Mouse (Mus musculus) frontal cortex, postnatal 36 days (tissue): ENCODE measurements around the gene Sarm1.

ENCODE experiments used
- DNase-seq, 2 experiments: peaks; one replicate each; pipeline ENCODE4 v3.0.0; 2022; ENCODE audit warnings: low spot score in 2 of 2

Sarm1 gene

DNA sequence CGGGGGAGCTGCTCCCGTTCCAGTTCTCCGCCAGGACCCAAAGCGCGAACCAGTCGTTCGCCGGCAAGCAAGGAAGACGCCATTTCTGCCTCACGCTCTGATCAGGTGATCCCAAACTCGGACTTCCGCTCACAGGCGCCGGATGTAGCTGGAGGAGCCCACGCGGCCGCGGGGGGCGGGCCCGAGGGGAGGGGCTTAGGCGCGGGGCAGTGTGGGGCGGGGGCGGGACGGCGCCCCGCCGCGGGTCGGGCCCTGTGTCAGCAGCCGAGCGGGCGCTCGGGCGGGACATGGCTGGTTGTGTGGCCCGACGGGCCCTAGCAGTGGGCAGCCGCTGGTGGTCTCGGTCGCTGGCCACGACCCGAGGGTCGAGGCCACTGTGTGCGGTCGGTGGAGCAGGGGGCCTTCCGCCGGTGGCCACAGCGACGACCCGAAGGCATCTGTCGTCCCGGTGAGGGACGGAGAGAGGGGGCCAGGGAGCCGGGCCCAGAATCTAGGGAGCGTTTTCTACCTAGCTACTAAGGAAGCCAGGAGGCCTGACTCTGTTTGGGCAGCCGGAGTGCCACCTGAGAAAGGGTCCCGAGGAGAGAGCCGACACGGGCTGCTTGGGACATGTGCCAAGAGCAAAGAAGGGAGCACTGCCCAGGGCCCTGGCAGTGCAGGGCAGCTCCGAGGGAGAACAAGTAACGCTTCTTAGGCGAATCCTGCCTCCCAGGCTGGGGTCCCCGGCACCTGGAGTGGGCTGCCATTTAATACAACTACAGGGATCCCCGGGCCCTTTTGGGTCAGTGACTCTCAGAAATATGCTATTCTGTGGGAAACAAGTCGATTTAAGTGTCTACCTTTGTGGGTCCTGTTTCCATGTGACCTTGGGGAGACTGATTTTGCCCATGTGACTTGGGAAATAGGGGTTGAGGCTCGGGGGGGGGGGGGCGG, 14.7 kb upstream of the Sarm1 start, which contains the start of the genes Tmem199 and Poldip2:
Gene Tmem199, minus strand, starts transcription at position 148 of the 933 bp plus-strand sequence.
Gene Poldip2, plus strand, starts transcription at position 169 of the 933 bp plus-strand sequence.
- peak; percentile 85 to 89 for DNase-seq

DNA sequence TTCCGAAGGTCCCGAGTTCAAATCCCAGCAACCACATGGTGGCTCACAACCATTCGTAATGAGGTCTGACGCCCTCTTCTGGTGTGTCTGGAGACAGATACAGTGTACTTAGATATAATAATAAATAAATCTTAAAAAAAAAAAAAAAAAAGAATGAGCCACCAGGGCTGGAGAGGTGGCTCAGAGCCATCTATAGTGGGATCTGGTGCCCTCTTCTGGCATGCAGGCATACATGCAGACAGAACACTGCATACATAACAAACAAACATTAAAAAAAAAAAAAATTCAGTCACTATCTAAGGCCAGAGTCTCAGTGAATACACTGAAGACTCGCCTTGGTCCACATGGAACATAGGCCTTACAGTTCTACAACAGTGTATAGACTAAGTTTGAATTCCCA, 11.6 kb upstream of the Sarm1 start:
- no peak for DNase-seq

DNA sequence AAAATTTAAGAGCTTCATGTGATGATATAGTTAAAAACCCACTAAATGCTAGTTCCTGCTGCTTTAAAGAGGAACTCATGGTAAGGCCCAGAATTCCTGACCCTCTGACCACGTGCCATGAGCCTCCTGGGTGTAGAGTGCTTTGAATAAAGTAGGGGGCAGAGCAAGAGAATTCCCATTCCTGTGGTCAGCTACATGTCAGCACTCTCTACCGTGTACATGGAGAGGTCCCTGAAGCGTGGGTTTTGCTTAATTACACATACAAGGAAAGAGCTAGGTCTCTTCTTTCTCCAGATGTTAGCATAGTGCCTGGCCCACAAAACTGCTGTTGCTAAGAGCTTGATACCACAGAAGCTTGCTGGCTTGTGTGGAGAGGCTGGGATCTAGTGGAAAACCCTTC, 7.9 kb upstream of the Sarm1 start:
- DNase-seq = no peak

DNA sequence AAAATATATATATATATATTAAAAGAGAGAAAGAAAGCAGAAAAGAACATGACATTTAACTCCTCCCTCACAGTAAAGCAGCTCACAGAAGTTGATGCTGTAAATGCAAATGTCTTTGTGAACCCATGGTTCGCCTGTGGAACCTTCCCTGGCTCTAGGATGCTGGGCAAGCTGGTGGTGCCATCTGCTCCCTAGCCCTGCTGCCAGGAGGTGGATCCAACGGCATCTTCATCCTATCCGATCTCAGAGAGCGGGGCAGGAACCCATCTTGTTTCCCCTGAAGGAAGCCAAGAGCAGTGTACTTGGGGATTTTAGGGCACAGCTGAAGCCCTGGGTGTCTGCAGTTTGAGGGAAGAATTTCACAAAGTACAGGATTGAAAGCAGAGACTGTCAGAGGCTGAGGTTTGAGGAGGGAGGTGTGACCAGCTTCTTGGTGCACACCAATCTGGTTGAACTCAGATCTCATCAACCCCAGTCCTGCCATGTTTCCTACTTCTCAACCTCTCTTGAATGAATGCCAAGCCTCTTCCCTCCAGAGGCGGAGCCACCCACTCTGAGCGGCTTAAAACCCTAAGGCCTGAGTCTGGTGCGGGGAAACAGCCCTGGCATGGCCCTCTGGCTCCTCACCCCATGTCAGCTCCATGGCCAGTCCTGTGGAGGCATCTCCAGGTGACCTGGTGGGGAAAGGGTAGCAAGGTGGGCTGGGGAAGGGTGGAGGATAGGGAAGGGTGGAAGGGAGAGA, 5.5 kb upstream of the Sarm1 start, which contains the start of gene Sebox:
Gene Sebox, plus strand, starts transcription at position 539 of the 742 bp plus-strand sequence.
- DNase-seq = no peak

DNA sequence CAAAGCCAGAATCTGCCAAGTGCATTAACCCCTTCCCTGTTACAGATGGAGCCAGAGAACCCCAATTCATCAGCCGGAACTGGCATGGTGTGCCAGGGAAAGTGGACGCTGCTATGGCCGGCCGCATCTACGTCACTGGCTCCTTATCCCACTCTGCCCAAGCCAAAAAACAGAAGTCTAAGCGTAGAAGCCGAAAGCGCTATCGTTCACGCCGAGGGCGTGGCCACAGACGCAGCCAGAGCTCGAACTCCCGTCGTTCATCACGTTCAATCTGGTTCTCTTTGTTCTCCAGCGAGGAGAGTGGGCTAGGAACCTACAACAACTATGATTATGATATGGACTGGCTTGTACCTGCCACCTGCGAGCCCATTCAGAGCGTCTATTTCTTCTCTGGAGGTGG, 4.0 kb upstream of the Sarm1 start:
- DNase-seq = no peak

DNA sequence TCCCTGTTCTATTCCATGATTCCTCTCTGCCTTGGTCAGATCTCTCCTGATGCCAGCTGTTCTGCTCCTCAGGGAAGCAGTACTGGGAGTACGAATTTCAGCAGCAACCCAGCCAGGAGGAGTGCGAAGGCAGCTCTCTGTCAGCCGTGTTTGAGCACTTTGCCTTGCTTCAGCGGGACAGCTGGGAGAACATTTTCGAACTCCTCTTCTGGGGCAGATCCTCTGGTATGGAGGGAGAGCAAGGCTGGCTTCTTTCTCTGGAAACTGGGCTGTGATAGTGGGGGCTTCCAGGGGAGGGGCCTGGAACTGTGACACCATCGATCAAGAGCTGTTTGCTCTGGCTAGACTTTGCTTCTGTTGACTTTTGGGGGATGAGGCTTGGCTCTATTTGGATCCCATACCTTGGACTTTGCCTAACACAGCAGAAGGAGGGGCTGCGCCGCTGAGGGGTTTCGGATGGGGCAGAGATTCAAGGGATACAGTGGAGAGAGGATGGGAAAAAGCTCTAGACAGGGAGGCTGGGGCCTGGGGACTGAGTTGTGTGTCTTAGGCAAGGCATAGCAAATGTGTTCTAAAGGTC, 3.2 kb upstream of the Sarm1 start:
- DNase-seq = no peak

DNA sequence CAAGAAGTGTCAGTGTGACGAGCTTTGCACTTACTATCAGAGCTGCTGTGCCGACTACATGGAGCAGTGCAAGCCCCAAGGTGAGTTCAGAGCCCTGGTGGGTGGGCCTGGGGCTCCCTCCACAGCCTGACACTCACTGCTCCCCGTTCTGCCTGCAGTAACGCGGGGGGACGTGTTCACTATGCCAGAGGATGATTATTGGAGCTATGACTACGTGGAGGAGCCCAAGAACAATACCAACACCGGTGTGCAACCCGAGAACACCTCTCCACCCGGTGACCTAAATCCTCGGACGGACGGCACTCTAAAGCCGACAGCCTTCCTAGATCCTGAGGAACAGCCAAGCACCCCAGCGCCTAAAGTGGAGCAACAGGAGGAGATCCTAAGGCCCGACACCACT, 2.0 kb upstream of the Sarm1 start:
- DNase-seq = no peak

DNA sequence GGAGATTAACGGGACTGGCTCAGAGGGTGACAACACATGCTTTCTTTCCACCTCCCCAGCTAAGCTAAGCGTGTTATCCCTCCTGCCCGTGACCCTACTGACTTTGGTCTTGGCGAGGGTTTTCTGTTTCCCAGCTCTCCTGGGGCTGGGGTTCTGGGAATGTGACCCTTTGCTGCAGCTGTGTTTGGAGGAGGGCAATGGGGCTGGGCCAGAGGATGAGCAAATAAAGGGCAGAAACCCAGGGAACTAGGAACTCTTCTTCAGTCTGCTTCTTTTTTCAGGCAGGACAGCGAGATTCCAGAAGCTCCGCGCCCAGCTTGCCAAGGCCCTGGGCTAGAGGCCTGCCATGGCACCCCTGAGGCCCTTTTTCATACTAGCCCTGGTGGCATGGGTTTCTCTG, 1.4 kb upstream of the Sarm1 start, which contains the start of gene Vtn:
Gene Vtn, plus strand, starts transcription at position 88 of the 400 bp plus-strand sequence.
- DNase-seq = no peak

DNA sequence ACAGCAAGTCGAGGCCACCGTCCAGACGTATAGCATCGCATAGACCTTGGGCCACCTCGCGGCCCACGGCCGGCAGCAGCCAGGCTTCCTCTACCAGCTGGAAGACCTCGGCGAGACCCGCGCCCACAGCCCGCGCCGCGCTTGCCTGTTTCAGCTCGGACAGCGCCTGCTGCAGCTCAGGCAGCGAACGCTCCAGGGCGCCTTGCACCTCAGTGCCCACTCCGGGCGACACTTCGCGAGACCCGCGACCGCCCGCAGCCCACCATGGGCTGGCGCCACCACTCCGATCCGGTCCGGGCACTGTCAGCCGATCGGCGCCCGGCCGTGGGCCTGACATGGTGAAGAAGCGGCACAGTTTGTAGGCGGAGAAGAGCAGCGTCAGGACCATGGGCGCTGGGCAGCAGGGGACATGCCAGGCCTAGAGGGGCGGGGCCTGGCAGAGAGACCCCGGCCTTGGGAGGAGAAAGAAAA, 448 bp downstream of the Sarm1 start:
- DNase-seq = peak; percentile 52 to 54

DNA sequence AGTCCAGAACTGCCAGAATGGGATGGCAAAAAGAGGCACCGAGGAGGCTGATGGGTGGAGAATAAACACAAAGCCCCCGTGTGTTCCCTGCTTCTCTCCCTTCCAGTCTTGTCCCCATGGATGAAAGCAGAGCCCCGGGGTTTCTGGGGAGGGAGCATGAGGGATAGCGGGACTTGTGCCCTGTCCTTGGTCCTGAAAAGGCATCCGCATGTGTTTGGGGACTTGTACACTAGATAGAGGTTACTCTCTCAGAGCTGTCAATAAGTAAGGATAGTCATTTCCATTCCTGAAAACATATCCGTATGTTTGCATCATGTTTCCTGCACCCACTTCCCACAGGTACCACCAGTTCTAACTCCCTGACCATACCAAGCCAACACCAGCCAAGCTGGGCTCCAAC, 1.6 kb downstream of the Sarm1 start:
- no peak for DNase-seq

DNA sequence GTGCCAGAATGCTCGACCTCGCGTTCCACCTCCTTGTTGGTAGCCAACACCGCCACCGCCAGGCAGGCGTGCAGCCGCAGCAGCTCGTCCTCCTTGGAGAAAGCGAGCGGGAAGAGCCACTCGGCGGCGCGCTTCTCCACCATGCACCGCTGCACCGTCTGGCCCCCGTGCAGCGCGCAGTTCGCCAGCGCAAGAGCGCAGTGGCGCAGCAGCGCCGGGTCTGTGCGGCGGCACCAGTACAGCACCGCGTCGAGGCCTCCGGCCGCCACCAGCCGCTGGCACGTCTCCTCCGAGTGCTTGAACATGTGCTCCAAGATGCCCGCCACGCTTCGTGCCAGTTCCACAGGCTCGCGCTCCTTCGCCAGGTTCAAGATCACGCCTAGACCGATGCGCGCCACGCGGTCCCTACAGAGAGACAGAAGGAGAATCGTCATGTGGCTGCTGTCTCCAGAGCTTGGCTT, 6.7 kb downstream of the Sarm1 start:
- DNase-seq = peak; percentile 47 to 66

DNA sequence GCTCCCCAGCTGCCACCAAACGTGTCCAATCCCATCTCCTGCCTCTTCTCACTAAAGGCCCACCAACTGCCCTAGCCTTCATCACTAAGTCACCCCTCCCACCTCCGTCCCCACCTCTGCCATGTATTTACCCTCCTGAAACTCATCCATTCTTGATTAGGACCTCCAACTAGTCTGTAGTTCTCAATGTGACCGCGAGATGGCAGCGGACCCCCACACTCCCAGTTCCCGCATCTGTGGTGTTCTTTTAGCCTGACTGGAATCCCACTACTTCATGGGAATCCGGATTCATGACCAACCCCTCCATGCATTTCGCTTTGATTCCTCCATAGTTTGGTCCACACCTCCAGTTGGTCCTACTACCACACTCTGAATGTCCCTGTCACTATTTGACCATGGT, 9.4 kb downstream of the Sarm1 start:
- DNase-seq = peak; percentile 69 to 83

DNA sequence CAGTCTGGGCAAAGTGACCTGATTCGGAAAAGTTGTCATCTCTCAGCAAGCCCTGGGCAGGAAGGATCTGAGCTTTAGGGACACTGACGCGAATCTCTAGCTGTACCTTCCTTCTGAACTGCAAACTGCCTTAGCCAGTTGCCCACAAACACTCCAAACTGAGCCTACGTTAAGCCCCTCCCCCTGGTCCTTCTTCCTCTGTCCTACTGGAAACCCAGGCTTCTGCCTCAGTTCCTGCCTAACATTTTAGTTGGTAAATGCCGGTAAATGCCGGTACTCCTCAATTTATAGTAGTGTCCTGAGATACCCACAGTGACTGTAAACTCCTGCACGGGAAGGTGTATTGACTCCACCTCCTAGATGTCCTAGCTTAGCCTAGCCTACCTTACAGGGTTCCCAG, 13.9 kb downstream of the Sarm1 start:
- DNase-seq = no peak

DNA sequence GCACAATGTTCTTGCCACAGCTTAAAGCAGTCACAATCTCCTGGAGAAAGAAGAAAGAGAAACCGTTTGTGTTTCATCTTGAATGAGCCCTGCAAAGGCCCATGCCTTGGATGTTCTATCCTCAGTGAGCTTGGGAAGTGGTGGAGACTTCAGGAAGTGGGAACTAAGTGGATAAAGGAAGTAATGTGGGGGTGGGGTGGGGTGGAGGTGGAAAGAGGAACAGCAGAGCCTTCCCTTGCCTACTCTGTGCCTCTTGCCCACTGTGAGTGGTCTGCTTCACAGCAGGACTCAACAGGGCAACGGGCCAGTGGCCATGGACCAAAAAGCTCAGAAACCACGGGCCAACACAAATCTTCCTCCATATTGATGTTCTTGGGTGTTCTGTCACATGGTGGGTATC, 22.3 kb downstream of the Sarm1 start:
- no peak for DNase-seq

DNA sequence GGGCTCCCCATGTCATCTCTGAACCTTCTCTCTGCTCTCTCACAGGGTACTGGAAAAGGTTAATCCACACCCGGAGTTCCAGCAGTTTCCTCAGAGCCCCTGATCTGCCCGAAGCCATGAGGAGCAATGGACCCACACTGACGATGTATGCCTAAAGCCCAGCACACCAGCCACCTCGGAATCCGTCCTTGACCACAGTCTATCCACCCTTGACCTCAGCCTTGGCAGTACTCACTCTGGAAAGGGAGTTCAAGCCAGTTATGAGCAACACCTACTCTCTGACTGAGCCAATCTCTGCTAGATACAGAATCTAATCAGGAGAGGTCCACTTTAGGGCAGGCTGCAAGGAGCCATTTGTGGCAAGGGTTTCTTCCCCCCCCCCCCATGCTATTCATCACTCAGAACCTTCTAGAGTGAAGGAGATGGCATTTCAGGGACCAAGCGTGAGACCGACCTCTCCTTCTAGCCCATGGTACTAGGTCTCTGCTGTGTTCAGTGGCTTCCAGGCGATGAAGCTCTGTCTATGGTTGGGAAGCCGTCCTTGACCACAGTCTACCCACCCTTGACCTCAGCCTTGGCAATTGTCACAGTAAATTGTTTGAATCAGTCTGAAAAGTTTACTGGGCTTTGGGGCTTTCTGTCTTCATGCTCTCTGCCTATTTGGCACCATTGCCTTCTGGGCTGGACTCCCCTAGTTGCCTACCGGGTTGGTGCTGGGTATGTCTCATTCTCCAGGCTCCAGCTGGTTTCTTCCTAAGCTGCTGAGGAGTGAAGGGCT, 26.0 kb downstream of the Sarm1 start:
- DNase-seq = no peak

DNA sequence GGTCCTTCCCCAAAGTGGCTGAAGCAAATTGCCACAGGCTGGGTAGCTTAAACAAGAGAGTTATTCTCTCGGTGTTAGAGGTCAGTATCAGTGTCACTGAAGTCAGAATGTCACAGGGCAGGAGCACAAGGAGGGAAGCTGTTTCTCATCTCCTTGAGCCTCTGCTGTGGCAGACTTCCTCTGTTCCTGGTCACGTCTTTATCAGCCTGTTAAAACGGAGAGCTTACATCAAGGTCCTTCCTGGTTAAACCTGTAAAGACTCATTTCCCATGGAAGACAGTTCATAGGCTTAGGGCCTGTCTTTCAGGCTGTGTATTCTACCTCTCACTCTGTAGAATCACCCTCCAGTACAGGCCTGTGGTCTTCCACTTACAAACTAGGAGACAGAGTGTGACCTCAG, 29.6 kb downstream of the Sarm1 start:
- no peak for DNase-seq

DNA sequence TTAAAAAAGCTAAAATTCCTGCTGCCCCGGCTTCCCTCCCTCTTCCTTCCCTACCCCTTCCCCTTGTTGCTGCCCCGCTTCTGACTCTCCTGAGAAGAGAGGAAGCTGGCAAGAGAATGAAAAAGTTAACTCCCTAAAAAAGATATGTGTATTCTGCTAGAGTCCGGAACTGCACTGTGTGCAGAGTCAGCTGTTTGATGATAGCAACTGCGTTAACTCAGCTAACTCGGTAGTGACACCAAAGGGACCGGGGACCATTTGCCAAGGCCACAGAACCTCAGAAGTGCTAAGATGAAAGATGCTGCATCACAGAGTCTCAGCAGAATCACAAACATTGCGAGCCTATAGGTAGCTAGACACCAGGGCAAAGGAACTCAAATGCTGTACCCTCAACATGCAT, 30.0 kb downstream of the Sarm1 start:
- no peak for DNase-seq

DNA sequence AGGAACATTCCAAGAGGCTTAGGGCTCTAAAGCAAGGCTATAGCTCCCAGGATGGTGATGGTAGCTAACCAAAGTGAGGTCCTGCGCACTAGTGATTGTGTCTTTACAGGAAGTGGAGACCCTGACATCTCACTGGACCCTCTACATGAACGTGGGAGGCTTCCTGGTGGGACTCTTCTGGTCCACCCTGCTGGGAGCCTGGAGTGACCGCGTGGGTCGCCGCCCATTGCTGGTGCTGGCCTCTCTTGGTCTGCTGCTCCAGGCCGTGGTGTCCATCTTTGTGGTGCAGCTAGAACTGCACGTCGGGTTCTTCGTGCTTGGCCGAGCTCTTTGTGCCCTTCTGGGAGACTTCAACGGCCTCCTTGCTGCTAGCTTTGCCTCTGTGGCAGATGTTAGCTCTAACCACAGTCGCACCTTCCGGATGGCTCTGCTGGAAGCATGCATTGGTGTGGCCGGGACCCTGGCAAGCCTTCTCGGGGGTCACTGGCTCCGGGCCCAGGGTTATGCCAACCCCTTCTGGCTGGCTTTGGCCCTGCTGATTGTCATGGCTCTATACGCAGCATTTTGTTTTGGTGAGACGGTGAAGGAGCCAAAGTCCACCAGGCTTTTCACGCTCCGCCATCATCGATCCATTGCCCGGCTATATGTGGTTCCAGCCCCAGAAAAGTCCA, 31.2 kb downstream of the Sarm1 start:
- no peak for DNase-seq

DNA sequence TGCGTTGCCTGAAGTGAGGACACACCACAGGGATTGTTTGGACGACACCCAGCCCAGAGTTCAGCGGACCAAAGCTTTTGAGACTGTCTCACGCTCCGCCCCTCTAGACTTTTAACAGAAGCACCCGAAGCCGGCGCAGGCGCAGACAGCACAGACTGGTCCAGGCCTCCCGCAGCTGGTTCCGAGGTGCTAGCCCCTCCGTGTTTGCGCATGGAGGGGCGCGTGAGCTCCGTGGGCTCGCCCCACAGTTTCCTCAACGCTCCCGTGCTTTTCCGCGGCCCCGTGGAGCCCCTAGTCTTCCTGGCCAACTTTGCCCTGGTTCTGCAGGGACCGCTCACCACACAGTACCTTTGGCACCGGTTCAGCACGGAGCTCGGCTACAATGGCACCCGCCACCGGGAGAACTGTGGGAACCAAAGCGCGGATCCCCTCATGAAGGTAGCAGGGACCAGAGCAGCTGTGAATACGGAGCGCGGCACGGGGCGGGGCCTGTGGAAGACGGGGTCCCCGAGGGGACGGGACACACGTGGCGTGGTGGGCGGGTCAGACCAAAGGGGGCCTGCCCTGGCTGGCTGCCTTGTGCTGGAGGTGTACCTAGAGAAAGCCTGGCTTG, 31.9 kb downstream of the Sarm1 start, which contains the start of gene Slc46a1:
Gene Slc46a1, plus strand, starts transcription at position 130 of the 613 bp plus-strand sequence.
- DNase-seq = peak; percentile 72 to 73

DNA sequence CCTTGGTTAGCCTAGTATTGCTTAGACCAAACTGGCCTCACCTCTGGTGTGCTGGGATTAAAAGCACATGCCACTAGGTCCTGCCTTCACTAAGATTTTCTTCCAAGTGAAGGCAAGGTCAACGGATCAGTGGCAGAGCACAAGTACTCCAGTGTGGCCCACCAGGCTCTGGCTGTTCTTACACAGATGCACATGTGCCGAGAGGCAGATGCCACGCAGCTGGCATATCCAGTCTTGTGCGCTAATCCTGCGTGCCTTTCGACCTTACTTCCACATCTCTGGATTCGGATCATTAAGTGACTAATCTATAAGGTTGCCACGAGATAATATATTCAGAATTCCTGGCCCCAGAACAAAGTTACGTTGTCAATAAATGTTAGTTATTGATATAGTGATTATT, 32.4 kb downstream of the Sarm1 start:
- DNase-seq = no peak
